Mouse (Mus musculus): ENCODE data around the gene Cyp2f2.

Gene Cyp2f2

GRCm38 (mm10) chr7:27178324-27179216 lies 58.9 kb downstream of the Cyp2f2 start, which contains the start of gene Rab4b:
Gene Rab4b (minus strand): TSS chr7:27178896.
- in situ Hi-C loops (cut with MboI, MseI) = loop anchor here (25.0 kb wide), 2 partner anchors 1491 to 1916 kb away; partner anchors contain the start of genes B9d2, Cic, Erf and Tgfb1

- in situ Hi-C loops (cut with MboI, MseI) = loop anchor here (25.0 kb wide), 2 partner anchors 1492 to 1917 kb away; partner anchors contain the start of genes B9d2, Cic, Erf and Tgfb1
These were observed 59.7 kb downstream of the Cyp2f2 start for GRCm38 (mm10) chr7:27179217-27179918.

GRCm38 (mm10) chr7:27180036-27180435 lies 60.3 kb downstream of the Cyp2f2 start:
- in situ Hi-C loops (cut with MboI, MseI) = loop anchor here (25.0 kb wide), 2 partner anchors 1493 to 1918 kb away; partner anchors contain the start of genes B9d2, Cic, Erf and Tgfb1

- in situ Hi-C loops (cut with MboI, MseI) = loop anchor here (25.0 kb wide), 2 partner anchors 1494 to 1919 kb away; partner anchors contain the start of genes B9d2, Cic, Erf and Tgfb1
These were observed 61.4 kb downstream of the Cyp2f2 start, which contains the start of the genes Gm21983 and Mia for GRCm38 (mm10) chr7:27180837-27181695. Gene Gm21983 (minus strand): TSS chr7:27181086. Gene Mia (minus strand): TSS chr7:27181157.

- in situ Hi-C loops (cut with MboI, MseI) = loop anchor here (25.0 kb wide), 2 partner anchors 1495 to 1920 kb away; partner anchors contain the start of genes B9d2, Cic, Erf and Tgfb1
These were observed 62.8 kb downstream of the Cyp2f2 start for GRCm38 (mm10) chr7:27182498-27182897.
